Mouse (Mus musculus) lung, postnatal 0 days (tissue): ENCODE results near the gene Slc44a3. TPM values are rescaled to one million over a fixed set of nuclear protein-coding genes. Genes with fewer than 3 reads are reported as not detected.

Source experiments
- ATAC-seq: fragments of 200-750 bp; cut with Nextera tagmentation; 2 replicates; pipeline ENCODE4 v1.8.0; 2017; ENCODE audit warnings: moderate library complexity
- DNase-seq: peaks from one replicate; pipeline ENCODE4 v3.0.0-alpha.2; 2016; ENCODE audit warnings: low spot score
- H3K27ac ChIP-seq: fragments of 300-500 bp; sonication (generic); 2 replicates; pipeline ENCODE4 v1.5.1; 2014; ENCODE audit warnings: antibody characterized with exemption, mild to moderate bottlenecking, low read length, mixed read lengths
- H3K27me3 ChIP-seq: fragments of 300-500 bp; sonication (generic); replicated peaks from 2 replicates; pipeline ENCODE4 v1.6.1; 2014; ENCODE audit warnings: low read length, mixed read lengths; ENCODE audit not compliant: insufficient read depth
- H3K36me3 ChIP-seq: fragments of 300-500 bp; sonication (generic); 2 replicates; pipeline ENCODE4 v1.6.1; 2014; ENCODE audit warnings: low read length, mixed read lengths; ENCODE audit not compliant: insufficient read depth
- H3K4me1 ChIP-seq: fragments of 300-500 bp; sonication (generic); 2 replicates; pipeline ENCODE4 v1.6.1; 2014; ENCODE audit warnings: antibody characterized with exemption, low read depth, low read length, mixed read lengths; ENCODE audit not compliant: insufficient read depth
- H3K4me2 ChIP-seq: fragments of 300-500 bp; sonication (generic); replicated peaks from 2 replicates; pipeline ENCODE4 v1.6.1; 2014; ENCODE audit warnings: low read depth, mild to moderate bottlenecking, low read length, moderate library complexity, mixed read lengths
- H3K4me3 ChIP-seq: fragments of 300-500 bp; sonication (generic); 2 replicates; pipeline ENCODE4 v1.5.1; 2014; ENCODE audit warnings: low read depth, low read length
- H3K9ac ChIP-seq: fragments of 300-500 bp; sonication (generic); replicated peaks from 2 replicates; pipeline ENCODE4 v1.6.1; 2014; ENCODE audit warnings: low read depth, mild to moderate bottlenecking
- H3K9me3 ChIP-seq: fragments of 300-500 bp; sonication (generic); 2 replicates; pipeline ENCODE4 v1.6.1; 2016; ENCODE audit warnings: low read length, mixed read lengths
- CTCF ChIP-seq: IDR thresholded peaks from 2 replicates; pipeline ENCODE4 v1.5.1; 2016; ENCODE audit warnings: antibody characterized with exemption, mild to moderate bottlenecking
- EP300 ChIP-seq: IDR thresholded peaks from 2 replicates; pipeline ENCODE4 v1.6.1; 2016; ENCODE audit warnings: antibody characterized with exemption, mild to moderate bottlenecking, control low read depth
- WGBS: fragments of 180-500 bp; shearing (Covaris S2); extraction: QIAGEN DNeasy Blood & Tissue Kit; methylation state at CpG from one replicate; pipeline ENCODE4 v1.1.7; 2014; 5-methylcytosine and 5-hydroxymethylcytosine counted together
- polyA plus RNA-seq: library from polyadenylated mRNA; unstranded; fragments of >200 nt; fragmentation: Nextera tagmentation; extraction: Ambion mirVana; gene quantifications from 2 replicates; pipeline ENCODE4 v1.2.1, GENCODE M21; 2015

The Slc44a3 gene
- polyA plus RNA-seq, 1 experiment from 2014 or later, result 45.4 TPM

DNA sequence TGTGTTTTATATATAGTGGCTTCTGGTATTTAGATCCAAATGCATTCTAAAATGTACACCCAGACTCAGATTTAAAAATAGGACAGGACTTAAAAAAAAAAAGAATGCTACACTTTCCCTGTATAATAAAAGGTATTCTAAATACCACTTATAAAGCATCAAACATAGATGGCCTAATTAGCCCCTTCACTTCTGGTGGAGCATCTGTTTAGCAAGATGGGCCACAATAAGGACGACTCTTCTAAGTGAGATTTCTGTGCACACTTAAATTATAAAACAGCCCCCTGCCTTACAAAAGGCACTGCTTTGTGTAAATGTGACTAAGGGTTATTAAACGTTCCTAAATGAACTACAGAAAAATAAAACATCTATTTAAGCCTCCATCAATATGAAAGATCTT is 47.0 kb downstream of the Slc44a3 start:
- Histone ChIP-seq H3K36me3 (no peaks in the 10 kb centered on the region), H3K9me3 (no peaks in the 10 kb centered on the region), H3K4me3 (no peak overlapping the region), H3K4me1 (no peaks in the 10 kb centered on the region), H3K27ac (no peak overlapping the region), H3K9ac (no peak overlapping the region), H3K4me2 (no peak overlapping the region), H3K27me3 (no peaks in the 10 kb centered on the region)
- DNase-seq, result no peak
- WGBS, result 79% methylated on average over 2 of the region's 2 CpGs
- TF ChIP-seq EP300 (no peak), CTCF (no peak)
- ATAC-seq, result no peak

DNA sequence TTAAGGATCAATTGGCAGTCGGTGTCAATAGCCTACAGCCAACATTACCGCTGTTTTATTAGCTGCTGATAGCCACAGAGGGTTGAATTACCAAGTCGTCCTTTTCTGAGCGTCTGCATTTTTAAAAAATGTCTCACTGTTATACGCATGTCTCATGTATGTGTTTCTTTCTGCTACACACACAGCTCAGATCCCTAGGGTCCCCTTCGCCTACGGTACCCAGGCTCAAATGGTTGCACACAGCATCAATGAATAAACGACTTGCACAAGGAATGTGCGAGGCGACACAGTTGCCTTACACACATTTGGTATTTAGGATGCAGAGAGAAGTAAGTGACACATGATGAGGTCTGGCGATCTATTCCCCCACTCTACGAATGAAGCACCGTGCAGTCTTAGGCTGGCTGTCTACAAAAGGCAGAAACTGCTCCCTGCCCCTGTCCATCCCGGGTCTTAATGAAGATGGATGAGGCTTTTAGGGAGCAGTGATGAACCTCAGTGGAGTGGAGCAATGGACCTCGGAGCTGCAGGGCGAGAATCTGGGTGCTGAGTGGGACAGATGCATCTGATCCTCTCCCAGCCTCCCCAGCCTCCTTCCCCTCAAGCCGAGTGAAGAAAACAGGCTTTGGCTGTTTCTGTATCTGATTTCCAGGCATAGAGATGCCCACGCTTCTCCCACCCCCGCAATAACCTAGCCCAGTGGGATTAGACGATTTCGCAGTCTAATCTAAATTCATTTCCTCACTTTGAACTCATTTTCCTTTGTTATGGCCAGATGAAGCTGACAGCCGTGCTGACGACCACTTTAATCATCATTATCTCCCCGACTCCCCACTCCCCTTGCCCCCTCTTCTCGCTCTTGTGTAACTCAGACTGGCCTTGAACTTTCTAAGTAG is 48.7 kb downstream of the Slc44a3 start:
- H3K9me3 ChIP-seq, result no peaks in the 10 kb centered on the region
- TF ChIP-seq EP300, result no peak
- no peak for TF ChIP-seq CTCF
- no peak overlapping the region for H3K9ac ChIP-seq
- H3K27ac ChIP-seq, result no peak overlapping the region
- no peak for ATAC-seq
- no peak for DNase-seq
- H3K36me3 ChIP-seq, result no peaks in the 10 kb centered on the region
- WGBS, result 46% methylated on average over 25 of the region's 25 CpGs
- H3K4me2 ChIP-seq, result no peak overlapping the region
- H3K4me3 ChIP-seq, result no peak overlapping the region
- no peaks in the 10 kb centered on the region for H3K27me3 ChIP-seq
- no peaks in the 10 kb centered on the region for H3K4me1 ChIP-seq

DNA sequence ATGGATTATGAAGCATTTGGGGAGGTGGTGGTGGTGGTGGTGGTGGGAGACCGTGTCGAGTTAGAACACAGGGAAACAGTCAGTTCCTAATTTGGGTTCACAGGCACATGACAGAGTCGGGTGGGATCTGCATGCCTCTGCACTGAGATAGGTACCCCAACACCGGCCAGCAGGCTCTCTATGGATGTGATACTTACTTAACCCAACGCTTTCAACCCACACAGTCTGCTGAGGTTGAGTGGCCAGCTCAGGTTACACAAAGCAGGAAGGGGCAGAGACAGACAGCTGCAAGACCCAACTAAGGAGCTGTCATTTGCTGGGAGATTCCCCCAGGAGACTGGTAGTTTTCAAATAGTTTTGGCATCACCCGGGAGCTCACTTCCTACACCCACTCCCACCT is 50.6 kb downstream of the Slc44a3 start:
- Histone ChIP-seq H3K36me3 (no peaks in the 10 kb centered on the region), H3K4me2 (no peak overlapping the region), H3K9me3 (no peaks in the 10 kb centered on the region), H3K27ac (no peak overlapping the region), H3K4me3 (no peak overlapping the region), H3K27me3 (no peaks in the 10 kb centered on the region), H3K4me1 (no peaks in the 10 kb centered on the region), H3K9ac (no peak overlapping the region)
- ATAC-seq, result no peak
- WGBS, result 41% methylated on average over 6 of the region's 6 CpGs
- no peak for DNase-seq
- TF ChIP-seq CTCF (no peak), EP300 (no peak)

DNA sequence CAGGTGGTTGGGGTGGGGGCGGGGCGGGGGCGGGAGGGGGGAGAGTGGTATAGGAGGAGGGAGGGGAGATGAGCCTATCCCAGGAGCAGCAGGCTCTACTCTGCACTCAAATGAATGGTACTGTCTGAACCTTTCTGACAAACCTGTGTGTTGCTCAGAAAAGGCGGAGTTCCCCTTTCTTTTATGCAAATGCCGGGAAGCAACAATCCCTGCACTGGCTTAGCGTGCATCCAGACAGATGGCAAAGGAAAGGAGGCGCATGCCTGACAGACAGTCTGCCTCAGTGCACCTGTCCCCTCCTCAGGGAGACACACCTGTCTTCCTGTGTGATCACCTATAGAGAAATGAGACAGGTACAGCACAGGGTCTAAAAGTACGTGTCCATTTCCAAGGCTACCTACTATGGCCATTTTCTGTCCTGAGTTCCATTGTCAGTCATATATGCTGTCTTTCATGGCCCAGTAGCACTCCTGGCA is 51.2 kb downstream of the Slc44a3 start:
- 65% methylated on average over 6 of the region's 8 CpGs for WGBS
- ATAC-seq, result no peak

DNA sequence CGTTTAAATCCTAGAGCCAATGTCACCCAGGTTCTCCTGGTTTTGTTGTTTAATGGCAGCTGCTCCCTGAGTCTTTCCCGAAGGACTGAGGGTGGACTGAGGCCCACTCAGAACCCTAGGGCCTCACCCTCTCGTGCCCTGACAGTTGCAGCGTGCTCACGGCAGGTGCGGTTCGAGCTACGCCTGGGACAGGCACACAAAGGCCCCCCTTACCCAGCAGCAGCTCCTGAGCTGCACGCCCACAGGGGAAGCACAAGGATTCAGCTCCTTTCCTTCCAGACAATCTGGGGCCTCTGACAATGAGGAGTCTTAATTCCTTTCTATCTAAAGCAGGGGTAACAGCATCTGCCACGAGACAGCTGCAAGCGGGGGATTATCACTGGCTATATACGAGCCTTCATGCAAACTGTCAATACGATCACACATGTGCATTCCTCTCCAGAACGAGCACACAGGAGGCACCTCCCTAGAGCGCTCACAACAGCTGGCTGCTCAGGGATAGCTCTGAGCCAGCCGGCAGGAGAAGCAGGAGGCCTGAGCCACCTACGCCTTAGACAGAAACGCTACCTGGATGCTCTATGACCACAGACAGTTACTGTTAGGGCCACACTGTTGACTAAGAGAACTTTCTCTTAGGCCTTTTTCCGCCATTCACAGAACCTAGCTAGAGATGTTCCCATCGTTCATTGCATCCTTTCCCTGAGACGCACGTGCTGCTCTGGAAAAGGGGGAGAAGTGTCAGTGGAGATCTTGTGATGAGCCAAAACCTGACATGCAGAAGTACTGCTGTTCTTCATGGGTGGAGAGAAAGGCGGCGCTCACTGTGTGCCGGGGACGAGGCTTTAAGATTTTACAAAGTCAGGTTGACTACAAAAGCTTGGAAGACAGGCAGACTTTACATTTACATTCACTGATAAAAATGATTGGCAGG is 51.9 kb downstream of the Slc44a3 start:
- 66% methylated on average over 26 of the region's 26 CpGs for WGBS
- Histone ChIP-seq H3K36me3 (no peaks in the 10 kb centered on the region), H3K27ac (no peak overlapping the region), H3K9me3 (no peaks in the 10 kb centered on the region), H3K4me2 (no peak overlapping the region), H3K27me3 (no peaks in the 10 kb centered on the region), H3K4me1 (no peaks in the 10 kb centered on the region), H3K4me3 (no peak overlapping the region), H3K9ac (no peak overlapping the region)
- ATAC-seq (no peak), DNase-seq (no peak)
- TF ChIP-seq CTCF (no peak), EP300 (no peak)

More for the DNA sequence above, 51.2 kb downstream of the Slc44a3 start:
- TF ChIP-seq CTCF, result no peak
- no peak for TF ChIP-seq EP300
- H3K9ac ChIP-seq, result no peak overlapping the region
- H3K36me3 ChIP-seq, result no peaks in the 10 kb centered on the region
- no peaks in the 10 kb centered on the region for H3K4me1 ChIP-seq
- no peak overlapping the region for H3K4me3 ChIP-seq
- no peak overlapping the region for H3K4me2 ChIP-seq
- no peak for DNase-seq
- no peaks in the 10 kb centered on the region for H3K27me3 ChIP-seq
- no peaks in the 10 kb centered on the region for H3K9me3 ChIP-seq
- no peak overlapping the region for H3K27ac ChIP-seq

DNA sequence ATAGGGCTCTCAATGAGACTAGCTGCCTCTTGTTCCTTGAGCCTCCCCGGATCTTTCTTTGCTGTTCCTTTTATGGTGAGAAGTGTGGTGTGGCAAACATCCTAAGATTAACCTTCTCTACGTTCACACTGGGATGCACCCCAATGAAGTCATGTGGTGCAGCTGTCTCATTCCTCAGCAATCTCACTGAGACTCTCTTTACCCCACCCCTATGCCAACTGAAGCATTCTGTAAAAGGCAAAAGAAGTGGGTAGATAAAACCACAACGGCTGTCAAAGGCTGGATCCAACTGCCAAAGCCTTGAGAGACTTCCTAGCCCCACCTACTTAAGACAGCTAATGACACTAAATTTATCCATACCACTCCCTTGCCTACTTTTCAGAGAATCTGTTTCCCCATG is 57.5 kb downstream of the Slc44a3 start:
- Histone ChIP-seq H3K36me3 (no peaks in the 10 kb centered on the region), H3K4me2 (no peak overlapping the region), H3K9ac (no peak overlapping the region), H3K9me3 (no peaks in the 10 kb centered on the region), H3K4me3 (no peak overlapping the region), H3K27ac (no peak overlapping the region), H3K27me3 (no peaks in the 10 kb centered on the region), H3K4me1 (no peaks in the 10 kb centered on the region)
- DNase-seq (no peak), ATAC-seq (no peak)
- WGBS, result 64% methylated on average over 3 of the region's 3 CpGs
- TF ChIP-seq EP300 (no peak), CTCF (no peak)
